Mouse (Mus musculus) stomach, embryonic 16.5 days (tissue): Measurements from ENCODE around the gene 6430548M08Rik. TPM values are rescaled to one million over a fixed set of nuclear protein-coding genes. Genes with fewer than 3 reads are reported as not detected.
A peak's percentile ranks its signal among the peaks of the same experiment; 100 is the strongest.

Experiments used
- ATAC-seq: fragments of 200-750 bp; cut with Nextera tagmentation; 2 replicates; pipeline ENCODE4 v1.8.0; 2017; ENCODE audit warnings: moderate number of reproducible peaks, moderate TSS enrichment; ENCODE audit not compliant: insufficient read depth, low FRiP score
- H3K27ac ChIP-seq: fragments of 300-500 bp; sonication (generic); 2 replicates; pipeline ENCODE4 v1.5.1; 2014; ENCODE audit warnings: low read length
- H3K27me3 ChIP-seq: fragments of 300-500 bp; sonication (generic); 2 replicates; pipeline ENCODE4 v1.6.1; 2014; ENCODE audit warnings: low read length, control low read depth, mixed read lengths; ENCODE audit not compliant: control insufficient read depth, insufficient read depth
- H3K36me3 ChIP-seq: fragments of 300-500 bp; sonication (generic); 2 replicates; pipeline ENCODE4 v1.6.1; 2014; ENCODE audit warnings: low read length; ENCODE audit not compliant: control insufficient read depth, insufficient read depth
- H3K4me1 ChIP-seq: fragments of 300-500 bp; sonication (generic); 2 replicates; pipeline ENCODE4 v1.6.1; 2014; ENCODE audit warnings: low read length, control low read depth, mixed read lengths; ENCODE audit not compliant: control insufficient read depth, insufficient read depth
- H3K4me2 ChIP-seq: fragments of 300-500 bp; sonication (generic); 2 replicates; pipeline ENCODE4 v1.6.1; 2014; ENCODE audit warnings: low read depth, low read length, mixed read lengths
- H3K4me3 ChIP-seq: fragments of 300-500 bp; sonication (generic); replicated peaks from 2 replicates; pipeline ENCODE4 v1.5.1; 2014; ENCODE audit warnings: mild to moderate bottlenecking, low read length
- H3K9ac ChIP-seq: fragments of 300-500 bp; sonication (generic); 2 replicates; pipeline ENCODE4 v1.6.1; 2014; ENCODE audit warnings: low read length
- H3K9me3 ChIP-seq: fragments of 300-500 bp; sonication (generic); replicated peaks from 2 replicates; pipeline ENCODE4 v1.6.1; 2016; ENCODE audit warnings: low read length, control low read depth; ENCODE audit not compliant: control insufficient read depth
- WGBS: fragments of 180-500 bp; shearing (Covaris S2); extraction: QIAGEN DNeasy Blood & Tissue Kit; methylation state at CpG from one replicate; pipeline ENCODE4 v1.1.7; 2014; 5-methylcytosine and 5-hydroxymethylcytosine counted together
- polyA plus RNA-seq: library from polyadenylated mRNA; unstranded; fragments of >200 nt; fragmentation: Nextera tagmentation; extraction: Ambion mirVana; gene quantifications from 2 replicates; pipeline ENCODE4 v1.2.1, GENCODE M21; 2015

6430548M08Rik gene
- polyA plus RNA-seq, 1 experiment from 2014 or later: 7.5 TPM

DNA sequence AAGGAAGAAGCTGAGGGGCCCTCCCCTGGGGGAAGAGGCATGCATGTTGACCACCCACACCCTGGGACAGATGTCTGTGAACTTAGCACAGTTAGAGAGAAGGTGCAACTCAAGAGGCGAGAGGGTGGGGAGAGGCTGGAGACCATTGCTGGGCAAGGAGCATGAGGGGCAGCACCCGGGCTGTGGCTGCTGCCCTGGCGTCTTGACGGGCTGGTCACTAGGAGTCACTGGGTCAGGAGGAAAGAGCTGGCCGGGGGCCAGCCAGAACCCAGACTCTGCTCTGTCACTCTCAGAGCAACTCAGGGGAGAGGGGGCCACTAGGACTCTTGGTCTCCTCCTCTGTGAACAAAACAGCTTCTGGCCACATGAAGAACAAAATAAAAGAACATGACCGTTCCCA is 75.5 kb downstream of the 6430548M08Rik start:
- WGBS: 63% methylated on average over 6 of the region's 6 CpGs
- Histone ChIP-seq H3K4me2 (no peak overlapping the region), H3K9ac (no peak overlapping the region), H3K27me3 (no peaks in the 10 kb centered on the region), H3K4me3 (no peak overlapping the region), H3K9me3 (no peaks in the 10 kb centered on the region), H3K36me3 (no peaks in the 10 kb centered on the region), H3K4me1 (peaks cover 40% of the 10 kb centered on the region), H3K27ac (no peak overlapping the region)
- no peak for ATAC-seq

DNA sequence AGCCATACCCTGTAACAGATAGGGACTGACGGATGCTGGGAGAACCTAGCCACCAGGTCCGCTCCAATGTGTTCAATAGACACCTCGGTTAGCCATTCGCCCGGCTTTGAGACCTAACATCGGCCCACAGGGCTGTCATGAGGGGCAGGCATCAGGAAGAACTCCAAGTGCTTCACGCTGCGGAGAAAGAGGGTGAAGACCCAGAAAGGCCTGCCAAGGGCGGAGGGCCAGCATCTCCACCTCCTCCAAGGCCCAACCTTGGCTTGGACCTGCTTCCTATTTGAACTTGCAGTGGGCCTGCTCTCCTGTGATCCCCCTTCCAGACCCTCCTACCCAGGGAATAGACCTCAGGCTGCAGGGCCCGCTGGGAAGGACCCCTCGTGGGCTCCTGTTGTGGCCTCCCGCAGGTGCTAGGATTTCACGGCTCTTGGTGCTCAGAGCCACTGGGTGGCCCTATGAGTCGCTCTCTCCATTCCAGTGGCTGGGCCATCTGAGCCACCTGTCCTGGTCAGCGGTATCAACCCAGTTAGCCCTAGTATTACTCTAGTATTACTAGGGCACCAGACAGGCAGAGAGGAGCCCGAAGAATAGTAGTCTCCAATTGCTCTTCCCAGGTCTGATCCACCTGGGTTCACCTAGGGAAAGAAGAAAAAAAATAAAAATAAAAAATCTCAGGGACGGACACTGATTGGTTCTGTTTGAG is 76.3 kb downstream of the 6430548M08Rik start:
- WGBS: 79% methylated on average over 17 of the region's 17 CpGs
- Histone ChIP-seq H3K4me2 (no peak overlapping the region), H3K4me1 (peaks cover 33% of the 10 kb centered on the region)

DNA sequence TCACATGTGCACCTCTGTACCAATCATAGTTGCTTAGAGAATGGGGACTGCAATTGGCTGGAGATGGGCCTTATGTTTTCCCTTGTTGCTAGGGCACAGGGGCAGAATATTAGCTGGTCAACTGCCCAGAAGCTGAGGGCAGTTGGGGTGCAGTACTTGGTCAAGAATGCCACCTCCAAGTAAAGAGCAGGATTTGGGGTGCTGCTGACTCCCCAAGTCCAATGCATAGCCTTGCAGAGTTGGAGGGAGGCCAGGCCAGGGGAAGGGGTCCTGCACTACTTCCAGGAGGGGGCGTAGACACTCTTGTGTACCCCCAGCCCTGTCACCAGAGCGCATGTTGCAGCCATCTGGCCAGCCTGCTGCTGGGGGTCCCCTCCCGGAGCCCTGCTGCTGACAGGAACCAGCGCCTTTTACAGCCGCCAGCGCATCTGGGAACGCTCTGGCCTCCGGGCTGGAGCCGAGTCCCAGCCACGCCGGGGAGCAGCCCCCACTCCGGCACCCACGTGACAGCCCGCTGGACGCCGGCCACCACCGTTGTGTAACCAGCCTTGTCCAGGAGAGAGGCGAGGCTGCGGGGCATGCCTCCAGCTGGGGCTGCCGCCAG is 77.0 kb downstream of the 6430548M08Rik start:
- H3K4me2 ChIP-seq: peak overlapping the region; percentile 47
- no peaks in the 10 kb centered on the region for H3K27me3 ChIP-seq
- H3K9ac ChIP-seq: peak overlapping the region; percentile 58
- H3K4me3 ChIP-seq: peak overlapping the region; percentile 17; the same call in 1 of the 2 replicates
- H3K36me3 ChIP-seq: no peaks in the 10 kb centered on the region
- H3K27ac ChIP-seq: peak overlapping the region; percentile 94
- WGBS: 41% methylated on average over 19 of the region's 20 CpGs
- no peaks in the 10 kb centered on the region for H3K9me3 ChIP-seq
- peaks cover 27% of the 10 kb centered on the region for H3K4me1 ChIP-seq
- peak; percentile 87 for ATAC-seq

More for the DNA sequence above, 76.3 kb downstream of the 6430548M08Rik start:
- no peaks in the 10 kb centered on the region for H3K9me3 ChIP-seq
- H3K9ac ChIP-seq: no peak overlapping the region
- H3K27me3 ChIP-seq: no peaks in the 10 kb centered on the region
- no peaks in the 10 kb centered on the region for H3K36me3 ChIP-seq
- peak overlapping the region; percentile 94 for H3K27ac ChIP-seq
- H3K4me3 ChIP-seq: no peak overlapping the region; the same call in 1 of the 2 replicates
- ATAC-seq: 0 out of 2 replicates have a peak, but pooled peaks have one; percentile 2

DNA sequence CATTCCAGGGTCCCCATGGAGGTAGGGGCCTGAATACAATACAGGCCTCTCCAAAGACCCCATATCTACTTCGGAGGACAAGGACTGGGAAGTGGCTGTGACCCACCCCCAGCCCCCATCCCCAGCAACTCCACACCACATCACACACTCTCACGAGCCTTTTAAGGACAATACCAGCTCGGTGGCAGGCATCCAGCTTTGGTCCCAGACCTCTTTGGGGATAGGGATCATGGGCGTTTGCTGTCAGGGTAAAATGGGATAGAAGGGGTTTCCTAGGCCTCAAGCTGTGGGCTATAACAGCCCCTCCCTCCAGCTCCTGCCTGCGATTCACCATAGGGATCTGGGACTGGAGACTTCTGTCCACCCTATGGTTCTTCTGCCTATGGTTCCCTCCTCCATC is 77.7 kb downstream of the 6430548M08Rik start:
- 60% methylated on average over 5 of the region's 5 CpGs for WGBS
- no peak for ATAC-seq
- Histone ChIP-seq H3K4me1 (peaks cover 19% of the 10 kb centered on the region), H3K4me2 (peak overlapping the region; percentile 47), H3K27me3 (no peaks in the 10 kb centered on the region), H3K9me3 (no peaks in the 10 kb centered on the region), H3K36me3 (no peaks in the 10 kb centered on the region), H3K9ac (peak overlapping the region; percentile 58; the same call in 1 of the 2 replicates), H3K4me3 (no peak overlapping the region), H3K27ac (peak overlapping the region; percentile 94)

DNA sequence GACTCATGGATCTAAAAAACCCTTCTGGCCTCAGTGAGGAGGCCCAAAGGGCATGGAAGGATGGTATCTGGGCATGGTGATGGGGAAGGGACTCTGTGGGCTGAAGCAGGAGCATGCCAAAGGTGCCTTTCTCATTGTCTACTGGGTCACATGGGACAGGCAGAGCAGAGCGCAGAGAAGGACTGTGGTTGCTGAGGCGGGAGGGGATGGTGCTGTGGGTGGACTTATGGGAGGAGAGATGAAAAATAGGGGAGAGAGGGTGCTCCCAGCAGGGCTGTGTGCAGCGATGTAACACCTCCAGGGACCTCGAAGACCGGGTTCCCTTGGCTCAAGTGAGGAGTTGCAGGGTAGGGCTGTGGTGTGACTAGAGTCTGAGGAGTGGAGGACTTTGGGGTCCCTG is 78.2 kb downstream of the 6430548M08Rik start:
- Histone ChIP-seq H3K9ac (no peak overlapping the region), H3K4me1 (peaks cover 14% of the 10 kb centered on the region), H3K27me3 (no peaks in the 10 kb centered on the region), H3K4me2 (no peak overlapping the region), H3K36me3 (no peaks in the 10 kb centered on the region), H3K27ac (peak overlapping the region; percentile 94; the same call in 1 of the 2 replicates), H3K4me3 (no peak overlapping the region), H3K9me3 (no peaks in the 10 kb centered on the region)
- no peak for ATAC-seq
- WGBS: 98% methylated on average over 5 of the region's 5 CpGs

DNA sequence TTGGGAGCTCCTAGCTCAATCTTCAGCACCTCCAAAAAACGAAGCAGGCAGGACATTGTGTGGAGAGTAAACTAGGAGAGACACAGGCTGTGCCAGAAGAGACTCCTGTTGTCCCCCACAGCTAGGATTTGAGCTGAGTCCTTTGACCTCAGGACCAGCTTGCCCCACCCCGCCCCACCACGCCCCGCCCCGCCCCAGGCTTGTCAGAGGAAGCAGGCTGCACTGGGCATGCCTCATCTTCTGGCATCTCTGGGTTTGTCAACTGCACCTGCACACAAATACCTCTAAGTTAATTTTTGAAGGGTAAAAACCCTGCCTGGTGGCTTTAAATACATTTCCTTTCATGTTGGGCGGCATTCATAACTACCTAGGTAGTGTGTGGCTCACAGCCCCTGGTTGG is 87.4 kb downstream of the 6430548M08Rik start:
- Histone ChIP-seq H3K36me3 (no peaks in the 10 kb centered on the region), H3K27me3 (no peaks in the 10 kb centered on the region), H3K9ac (no peak overlapping the region), H3K4me2 (no peak overlapping the region), H3K4me1 (peaks cover 13% of the 10 kb centered on the region), H3K27ac (no peak overlapping the region), H3K4me3 (no peak overlapping the region), H3K9me3 (peaks cover 8% of the 10 kb centered on the region; the same call in 1 of the 2 replicates)
- 75% methylated on average over 6 of the region's 6 CpGs for WGBS
- ATAC-seq: no peak

DNA sequence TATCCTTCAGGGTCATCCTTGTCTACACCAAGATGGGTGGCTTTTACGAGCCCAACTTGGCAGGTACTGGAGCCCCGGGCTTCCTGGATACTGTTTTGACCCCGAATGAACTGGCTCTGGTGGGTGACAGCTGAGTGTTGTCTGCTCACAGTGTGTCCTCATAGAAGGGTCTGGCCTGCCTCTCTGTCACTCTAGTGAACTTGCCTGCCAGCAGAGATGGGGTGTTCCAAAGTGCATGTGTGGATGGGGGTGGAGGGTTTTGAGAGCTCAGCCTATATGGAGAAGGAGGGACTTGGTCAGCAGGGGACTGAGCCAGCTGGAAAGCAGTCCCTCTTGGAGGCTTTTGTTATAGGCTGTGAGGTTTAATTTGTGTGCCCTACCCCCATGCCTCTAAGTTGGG is 88.6 kb downstream of the 6430548M08Rik start:
- peak overlapping the region; percentile 23; the same call in 1 of the 2 replicates for H3K27ac ChIP-seq
- H3K4me2 ChIP-seq: no peak overlapping the region
- no peaks in the 10 kb centered on the region for H3K27me3 ChIP-seq
- no peak overlapping the region for H3K4me3 ChIP-seq
- H3K36me3 ChIP-seq: no peaks in the 10 kb centered on the region
- H3K4me1 ChIP-seq: peaks cover 13% of the 10 kb centered on the region
- WGBS: 42% methylated on average over 3 of the region's 3 CpGs
- H3K9me3 ChIP-seq: peaks cover 8% of the 10 kb centered on the region; the same call in 1 of the 2 replicates
- no peak overlapping the region for H3K9ac ChIP-seq
- peak; percentile 58 for ATAC-seq

DNA sequence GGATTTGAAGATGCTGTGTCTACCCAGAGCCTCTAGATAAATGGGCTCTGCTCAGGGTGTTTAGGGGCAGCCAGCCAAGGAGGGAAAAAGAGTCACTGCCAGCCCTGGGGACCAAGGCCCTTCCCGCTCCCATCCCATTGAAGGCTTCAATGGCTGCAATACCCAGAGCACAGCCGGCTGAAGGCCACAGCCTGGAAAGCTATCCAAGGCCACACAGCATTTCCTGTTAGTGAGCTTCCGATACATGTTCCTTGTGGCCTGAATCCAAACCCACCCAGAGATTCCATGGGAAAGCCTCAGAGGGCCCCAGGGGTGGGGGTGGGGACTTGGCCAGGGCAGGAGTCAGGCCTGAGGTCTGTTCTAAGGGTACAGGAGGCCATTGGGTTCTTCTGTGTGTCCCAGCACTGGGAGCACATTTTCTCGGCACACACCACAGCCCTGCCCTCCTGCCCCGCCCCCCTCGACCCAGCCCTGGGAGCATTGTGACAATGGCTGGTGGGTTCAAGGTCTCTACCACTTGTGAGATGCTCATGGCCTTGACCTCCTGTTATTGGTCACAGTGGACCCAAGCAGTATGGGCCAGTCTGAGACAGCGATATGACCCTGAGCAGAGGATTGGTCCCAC is 90.9 kb downstream of the 6430548M08Rik start:
- Histone ChIP-seq H3K27ac (peak overlapping the region; percentile 60), H3K9ac (no peak overlapping the region), H3K4me3 (no peak overlapping the region), H3K27me3 (no peaks in the 10 kb centered on the region), H3K4me1 (peaks cover 13% of the 10 kb centered on the region), H3K4me2 (no peak overlapping the region), H3K9me3 (peaks cover 4% of the 10 kb centered on the region; the same call in 1 of the 2 replicates), H3K36me3 (no peaks in the 10 kb centered on the region)
- peak; percentile 35; the same call in 1 of the 2 replicates for ATAC-seq
- WGBS: 60% methylated on average over 7 of the region's 7 CpGs

DNA sequence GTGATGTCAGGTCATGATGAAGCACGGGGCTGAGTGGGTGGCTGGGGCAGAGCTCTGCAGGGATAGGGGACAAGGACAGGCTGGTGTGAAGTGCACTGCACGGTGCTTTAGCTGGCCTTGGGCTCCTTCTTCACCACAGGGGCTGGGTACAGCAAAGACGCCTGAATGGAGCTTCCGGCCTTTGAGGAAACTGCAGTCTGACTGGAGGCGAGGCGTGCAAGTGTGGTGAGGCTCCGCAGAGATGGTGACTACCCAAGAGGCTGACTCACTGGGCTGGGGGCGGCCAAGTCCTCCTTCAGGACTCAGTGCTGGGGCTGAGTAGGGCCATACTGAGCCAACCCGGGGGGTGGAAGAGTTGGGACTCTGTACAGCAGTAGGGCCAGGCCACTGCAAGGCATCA is 92.0 kb downstream of the 6430548M08Rik start:
- Histone ChIP-seq H3K27me3 (no peaks in the 10 kb centered on the region), H3K9ac (no peak overlapping the region), H3K9me3 (no peaks in the 10 kb centered on the region), H3K27ac (peak overlapping the region; percentile 38; the same call in 1 of the 2 replicates), H3K4me2 (no peak overlapping the region), H3K36me3 (no peaks in the 10 kb centered on the region), H3K4me1 (peaks cover 19% of the 10 kb centered on the region), H3K4me3 (no peak overlapping the region)
- ATAC-seq: no peak
- 79% methylated on average over 9 of the region's 9 CpGs for WGBS
